In the genomic region with DNA sequence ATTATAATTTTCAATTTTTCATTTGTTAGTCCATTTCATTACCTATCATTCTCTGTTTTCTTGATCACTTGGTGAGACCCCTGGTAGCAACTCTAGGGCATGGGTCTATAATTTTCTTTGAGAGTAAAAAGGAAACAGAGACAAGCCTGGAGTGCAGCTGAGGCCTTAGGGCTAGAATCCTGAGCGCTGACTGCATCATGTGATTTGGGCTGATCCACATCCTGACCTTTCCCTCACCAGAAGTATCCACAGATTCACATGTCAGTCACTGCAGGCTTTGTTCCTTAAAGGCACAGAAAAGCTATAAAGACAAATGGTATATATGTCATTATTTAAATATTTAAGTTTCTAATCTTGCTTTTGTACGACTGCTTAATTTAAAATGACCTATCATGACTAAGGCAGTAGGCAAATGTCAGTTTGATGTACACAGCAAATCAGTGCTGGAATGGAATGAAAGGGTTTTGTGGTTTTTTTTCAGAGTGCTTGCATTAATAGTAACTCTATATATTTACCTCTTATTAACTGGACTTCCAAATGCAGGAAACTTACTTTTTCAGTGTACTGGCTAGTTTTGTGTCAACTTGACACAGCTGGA, we compare ENCODE assay signal across 24 mouse cellular contexts. TPM values are rescaled to one million over a fixed set of nuclear protein-coding genes. Genes with fewer than 3 reads are reported as not detected.
DNase-seq lines count a peak whose midpoint lies in the region; ATAC-seq and TF ChIP-seq lines count a peak whose summit lies in the region.
"Had no signal": no experiment of that assay in that cellular context is flagged by ENCODE, and none has a peak within 500 bp of the region (broad histone marks: within the 10 kb centered on the region; RNA-seq: fewer than 3 reads in every experiment).

No protein-coding gene starts in this region.

- WGBS in kidney, adult 2 months, result 56% methylated on average over 2 of the region's 2 CpGs
- WGBS in embryonic facial prominence, embryonic 10.5 days, result 46% methylated on average over 2 of the region's 2 CpGs
- 32% methylated on average over 2 of the region's 2 CpGs for WGBS in stomach, embryonic 15.5 days

- no peak for TF ChIP-seq CTCF in kidney, adult 2 months (conservative IDR thresholded peaks at IDR 0.05; ENCODE audit: insufficient read depth, insufficient read length, low read depth, low read length)

- no peak overlapping the region for H3K27ac ChIP-seq in kidney, adult 2 months (ENCODE audit: insufficient read depth, low read depth, low read length)
- H3K27ac ChIP-seq in embryonic facial prominence, embryonic 10.5 days (replicated peaks), result no peak overlapping the region
- H3K27ac ChIP-seq in stomach, embryonic 15.5 days, result no peak overlapping the region
- H3K27ac ChIP-seq: forebrain, embryonic 15.5 days; heart, adult 2 months; heart, embryonic 15.5 days; hindbrain, embryonic 14.5 days; limb, embryonic 13.5 days; liver, embryonic 14.5 days; lung, embryonic 15.5 days had no signal

- H3K4me2 ChIP-seq in stomach, embryonic 15.5 days, result no peak overlapping the region
- H3K4me2 ChIP-seq: forebrain, embryonic 15.5 days; heart, embryonic 15.5 days; hindbrain, embryonic 14.5 days; limb, embryonic 13.5 days; lung, embryonic 15.5 days; midbrain, embryonic 11.5 days had no signal

- DNase-seq in kidney, adult 2 months, result peak; percentile 34
- DNase-seq in kidney, adult 9 months, result no peak
- peak; percentile 71 for DNase-seq in adipocyte (ENCODE audit: low spot score)
- peak; percentile 16 for DNase-seq in embryonic facial prominence, embryonic 10.5 days (ENCODE audit: low spot score)
- DNase-seq in lung, postnatal 10 days, result no peak
- DNase-seq in retina, postnatal 1 day, result no peak
- DNase-seq: adrenal gland, postnatal 14 days; cerebellum, adult 11 months; cerebellum, postnatal 10 days; gastrocnemius, postnatal 10 days; heart, adult 2 months; heart, postnatal 4 days; layer of hippocampus, adult 9-11 months; right cerebral cortex, postnatal 14 days; thymus, adult 2 months had no signal

- H3K36me3 ChIP-seq in kidney, adult 2 months (ENCODE audit: control insufficient read depth, insufficient read depth, low read length), result no peaks in the 10 kb centered on the region
- H3K36me3 ChIP-seq in embryonic facial prominence, embryonic 10.5 days (replicated peaks), result no peaks in the 10 kb centered on the region
- H3K36me3 ChIP-seq in stomach, embryonic 15.5 days, result no peaks in the 10 kb centered on the region
- H3K36me3 ChIP-seq: forebrain, embryonic 15.5 days; heart, embryonic 15.5 days; limb, embryonic 13.5 days; lung, embryonic 15.5 days had no signal

- TF ChIP-seq POLR2A in kidney, adult 2 months (IDR thresholded peaks at IDR 0.05; ENCODE audit: low read depth, low read length), result no peak

- H3K9ac ChIP-seq in stomach, embryonic 15.5 days, result no peak overlapping the region
- H3K9ac ChIP-seq: forebrain, embryonic 15.5 days; heart, embryonic 15.5 days; hindbrain, embryonic 14.5 days; limb, embryonic 13.5 days; liver, embryonic 14.5 days; lung, embryonic 15.5 days had no signal

- no peak overlapping the region for H3K4me3 ChIP-seq in kidney, adult 2 months (ENCODE audit: insufficient read depth, low read depth, low read length)
- no peak overlapping the region for H3K4me3 ChIP-seq in embryonic facial prominence, embryonic 10.5 days
- H3K4me3 ChIP-seq in stomach, embryonic 15.5 days (replicated peaks), result no peak overlapping the region
- H3K4me3 ChIP-seq: forebrain, embryonic 15.5 days; heart, adult 2 months; heart, embryonic 15.5 days; limb, embryonic 13.5 days; lung, embryonic 15.5 days had no signal

- peak; percentile 47; the same call in 1 of the 2 replicates for ATAC-seq in stomach, embryonic 15.5 days (ENCODE audit: insufficient read depth, low FRiP score, low read depth)
- ATAC-seq: forebrain, embryonic 15.5 days; inflammation-experienced regulatory T-cells, adult 6 months had no signal

- peaks cover 5% of the 10 kb centered on the region; the same call in 1 of the 2 replicates for H3K4me1 ChIP-seq in kidney, adult 2 months (ENCODE audit: control insufficient read depth, insufficient read depth, low read length)
- peaks cover 4% of the 10 kb centered on the region; the same call in 1 of the 2 replicates for H3K4me1 ChIP-seq in embryonic facial prominence, embryonic 10.5 days
- no peaks in the 10 kb centered on the region for H3K4me1 ChIP-seq in stomach, embryonic 15.5 days
- H3K4me1 ChIP-seq: forebrain, embryonic 15.5 days; heart, embryonic 15.5 days; limb, embryonic 13.5 days; lung, embryonic 15.5 days had no signal

- no peaks in the 10 kb centered on the region for H3K9me3 ChIP-seq in embryonic facial prominence, embryonic 10.5 days
- H3K9me3 ChIP-seq in stomach, embryonic 15.5 days, result no peaks in the 10 kb centered on the region
- H3K9me3 ChIP-seq: forebrain, embryonic 15.5 days; heart, embryonic 15.5 days; limb, embryonic 13.5 days; lung, embryonic 15.5 days had no signal

- H3K27me3 ChIP-seq in kidney, adult 2 months (replicated peaks; ENCODE audit: control insufficient read depth, insufficient read depth, low read length), result no peaks in the 10 kb centered on the region
- H3K27me3 ChIP-seq in embryonic facial prominence, embryonic 10.5 days (replicated peaks; ENCODE audit: low read depth, poor library complexity, severe bottlenecking), result no peaks in the 10 kb centered on the region
- no peaks in the 10 kb centered on the region for H3K27me3 ChIP-seq in stomach, embryonic 15.5 days (replicated peaks)
- H3K27me3 ChIP-seq: forebrain, embryonic 15.5 days; heart, embryonic 15.5 days; limb, embryonic 13.5 days; lung, embryonic 15.5 days had no signal

RNA-seq across cellular contexts. Expression of a gene that starts 51.4 kb away (rescaled TPM):
- 14.2 and 21.7 TPM in 2 replicates for polyA plus RNA-seq in kidney, adult 2 months (2012; rRNA removed)
- polyA plus RNA-seq in embryonic facial prominence, embryonic 10.5 days (2016; fragmentation: Nextera tagmentation; extraction: Ambion mirVana), result 53.5 and 54.2 TPM in 2 replicates
- 95.0 and 95.2 TPM in 2 replicates for polyA plus RNA-seq in stomach, embryonic 15.5 days (2015; fragmentation: Nextera tagmentation; extraction: Ambion mirVana)

Comparison
In these comparisons a context has a peak if more than half of its experiments do, and no peak if none do; other contexts are left out.
1. DNase-seq: peak in kidney, adult 2 months (single experiment), adipocyte (single experiment) and embryonic facial prominence, embryonic 10.5 days (single experiment); none in kidney, adult 9 months (single experiment), lung, postnatal 10 days (single experiment) and retina, postnatal 1 day (single experiment).